Mouse (Mus musculus) kidney, adult 2 months (tissue): ENCODE data around the gene Pim1.

Source experiments
- CTCF ChIP-seq: fragments of 200-500 bp; conservative IDR thresholded peaks from 2 replicates; pipeline ENCODE4 v1.5.1; 2011; ENCODE audit warnings: low read depth, mild to moderate bottlenecking, control low read depth, low read length, moderate library complexity, mixed read lengths; ENCODE audit not compliant: insufficient read depth, insufficient read length
- POLR2A ChIP-seq: fragments of 200-500 bp; IDR thresholded peaks from one replicate; pipeline ENCODE4 v1.6.1; 2011; ENCODE audit warnings: low read depth, low read length, control low read depth

GRCm38 (mm10) chr17:29533866-29534265, 43.3 kb downstream of the Pim1 start:
- TF ChIP-seq CTCF = no peak
- TF ChIP-seq POLR2A = no peak
